In the genomic region with DNA sequence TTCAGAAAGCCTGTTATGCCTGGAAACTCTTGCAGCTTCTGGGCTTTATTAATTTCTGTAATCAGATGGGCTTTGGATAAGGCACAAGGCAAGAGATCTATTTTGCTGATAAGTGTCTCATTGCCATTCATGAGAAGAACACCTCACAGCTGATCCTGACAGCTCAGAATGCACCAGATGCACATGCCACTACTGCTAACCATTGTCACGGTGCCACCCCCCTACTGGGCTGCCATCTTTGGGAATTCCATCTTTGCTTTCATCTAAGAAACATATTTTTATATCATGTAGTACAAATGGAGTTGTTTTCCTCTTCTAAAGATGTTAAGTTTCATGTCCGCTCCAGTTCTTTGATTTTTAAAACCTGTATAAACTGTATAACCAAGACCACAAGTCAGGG, we compare ENCODE assay signal across 33 mouse cellular contexts. TPM values are rescaled to one million over a fixed set of nuclear protein-coding genes. Genes with fewer than 3 reads are reported as not detected.
DNase-seq lines count a peak whose midpoint lies in the region; TF ChIP-seq lines count a peak whose summit lies in the region.
"Had no signal": no experiment of that assay in that cellular context is flagged by ENCODE, and none has a peak within 500 bp of the region (broad histone marks: within the 10 kb centered on the region; RNA-seq: fewer than 3 reads in every experiment).

No protein-coding gene starts in this region.

- TF ChIP-seq POLR2A in cerebellum, adult 2 months (IDR thresholded peaks at IDR 0.05; ENCODE audit: borderline replicate concordance, insufficient read depth, low read length), result no peak
- no peak for TF ChIP-seq POLR2A in brain, embryonic 14.5 days (IDR thresholded peaks at IDR 0.05; ENCODE audit: borderline replicate concordance, extremely low read depth, insufficient read depth, insufficient read length, poor library complexity, severe bottlenecking)

- H3K4me3 ChIP-seq in cerebellum, adult 2 months (replicated peaks; ENCODE audit: insufficient read depth, low read depth, low read length), result no peak overlapping the region
- H3K4me3 ChIP-seq: forebrain, embryonic 10.5 days; heart, adult 2 months; heart, embryonic 13.5 days; neural tube, embryonic 15.5 days; stomach, embryonic 15.5 days had no signal

- TF ChIP-seq CTCF in cerebellum, adult 2 months (IDR thresholded peaks at IDR 0.05; ENCODE audit: borderline replicate concordance, insufficient read depth, low read depth, low read length), result no peak
- no peak for TF ChIP-seq CTCF in brain, embryonic 14.5 days (IDR thresholded peaks at IDR 0.05; ENCODE audit: borderline replicate concordance, extremely low read depth, insufficient read depth, insufficient read length)

- peak; percentile 48 to 51 for DNase-seq in cerebellum, adult 2 months
- DNase-seq in cerebellum, adult 11-12 months, result no peak
- DNase-seq in layer of hippocampus, adult 11-12 months (ENCODE audit: low spot score), result peak; percentile 18
- no peak for DNase-seq in layer of hippocampus, postnatal 25 days (ENCODE audit: extremely low spot score in 1 of 2, low spot score in 1 of 2)
- DNase-seq in brain, embryonic 14.5 days (ENCODE audit: low read depth), result peak; percentile 20
- peak; percentile 42 to 64 for DNase-seq in cerebellum, postnatal 14 days
- no peak for DNase-seq in Muller cell, postnatal 12 days (ENCODE audit: inconsistent ontology term)
- DNase-seq in spleen, postnatal 36 days (ENCODE audit: low spot score in 2 of 2), result no peak
- DNase-seq: forebrain, postnatal 0 days; gastrocnemius, postnatal 25 days; heart, adult 2 months; heart, postnatal 14 days; kidney, adult 18-20 months; liver, postnatal 0 days; right cerebral cortex, adult 18-20 months; right cerebral cortex, postnatal 4 days; thymus, postnatal 36 days had no signal

- no peak overlapping the region for H3K27ac ChIP-seq in cerebellum, adult 2 months (ENCODE audit: insufficient read depth, low read length)
- H3K27ac ChIP-seq: forebrain, embryonic 10.5 days; heart, adult 2 months; heart, embryonic 13.5 days; kidney, postnatal 0 days; macrophage; neural tube, embryonic 15.5 days; stomach, embryonic 15.5 days had no signal

- H3K27me3 ChIP-seq in cerebellum, adult 2 months (ENCODE audit: control insufficient read depth, insufficient read depth, low read length), result no peaks in the 10 kb centered on the region
- H3K27me3 ChIP-seq: heart, embryonic 13.5 days; neural tube, embryonic 15.5 days; stomach, embryonic 15.5 days had no signal

- H3K4me1 ChIP-seq in cerebellum, adult 2 months (ENCODE audit: control insufficient read depth, insufficient read depth, low read length), result peaks cover 19% of the 10 kb centered on the region
- H3K4me1 ChIP-seq: heart, embryonic 13.5 days; stomach, embryonic 15.5 days had no signal

- WGBS in cerebellum, adult 2 months, result 60% methylated on average over 2 of the region's 2 CpGs

RNA-seq across cellular contexts. Expression of a gene that starts 19.5 kb away (rescaled TPM):
- polyA plus RNA-seq in cerebellum, adult 2 months (2012; rRNA removed), result not detected in 2 replicates
- not detected for total RNA-seq in layer of hippocampus, postnatal 25 days (2021)
- polyA plus RNA-seq in brain, embryonic 14.5 days (2012; rRNA removed), result not detected in 2 replicates
- total RNA-seq: adrenal gland, adult 18-20 months; adrenal gland, postnatal 4 days; forebrain, postnatal 0 days; gastrocnemius, postnatal 25 days; heart, adult 2 months; heart, postnatal 14 days; left cerebral cortex, adult 8-10 months; midbrain, postnatal 0 days had no signal
- polyA plus RNA-seq: CD4-positive, CD25-positive, alpha-beta regulatory T cell, adult 4 months; embryonic facial prominence, embryonic 11.5 days; forebrain, embryonic 10.5 days; heart, adult 2 months; heart, embryonic 13.5 days; large intestine, adult 2 months; limb, embryonic 11.5 days; liver, embryonic 11.5 days; liver, postnatal 0 days; lung, postnatal 0 days; macrophage; stomach, embryonic 15.5 days had no signal

Comparison
In these comparisons a context has a peak if more than half of its experiments do, and no peak if none do; other contexts are left out.
1. DNase-seq: peak in cerebellum, adult 2 months (2 of 2), layer of hippocampus, adult 11-12 months (single experiment), brain, embryonic 14.5 days (single experiment) and cerebellum, postnatal 14 days (2 of 2); none in cerebellum, adult 11-12 months (single experiment), layer of hippocampus, postnatal 25 days (0 of 2), Muller cell, postnatal 12 days (single experiment) and spleen, postnatal 36 days (0 of 2).